In genomic region chr7:45470869-45471268, GRCm38 (mm10) we compare ENCODE assay signal across 9 mouse cellular contexts. TPM values are rescaled to one million over a fixed set of nuclear protein-coding genes. Genes with fewer than 3 reads are reported as not detected.
DNase-seq lines count a peak whose midpoint lies in the region; ATAC-seq lines count a peak whose summit lies in the region.
"Had no signal": no experiment of that assay in that cellular context is flagged by ENCODE, and none has a peak within 500 bp of the region (broad histone marks: within the 10 kb centered on the region; RNA-seq: fewer than 3 reads in every experiment).

No protein-coding gene starts in this region.

- intact Hi-C loops in left cerebral cortex, postnatal 14 days (cut with DNase I): loop anchor here (5.0 kb wide), 1 partner anchor 46 kb away; no protein-coding TSS in a partner anchor

- no peak overlapping the region for H3K4me2 ChIP-seq in kidney, embryonic 15.5 days

- no peak overlapping the region for H3K4me3 ChIP-seq in kidney, embryonic 15.5 days (replicated peaks)

- H3K4me1 ChIP-seq in kidney, embryonic 15.5 days: peaks cover 14% of the 10 kb centered on the region

- no peak for ATAC-seq in kidney, embryonic 15.5 days (replicated peaks; ENCODE audit: low FRiP score)

- peak; percentile 63 for DNase-seq in kidney, adult 11 months
- peak; percentile 74 for DNase-seq in ES-CJ7 (ENCODE audit: low read depth, low spot score)
- DNase-seq in adrenal gland, postnatal 14 days: peak; percentile 77
- DNase-seq in gastrocnemius, postnatal 10 days: peak; percentile 74
- DNase-seq in left cerebral cortex, postnatal 14 days (ENCODE audit: low spot score in 2 of 2): peak; percentile 87 to 89
- peak; percentile 88 for DNase-seq in naive thymus-derived CD4-positive, alpha-beta T cell, adult 2 months (ENCODE audit: low read depth)
- DNase-seq in thymus, postnatal 36 days: peak; percentile 54 to 72

- H3K27ac ChIP-seq in kidney, embryonic 15.5 days: no peak overlapping the region

- H3K9ac ChIP-seq in kidney, embryonic 15.5 days: no peak overlapping the region

- no peaks in the 10 kb centered on the region for H3K36me3 ChIP-seq in kidney, embryonic 15.5 days

- no peaks in the 10 kb centered on the region for H3K9me3 ChIP-seq in kidney, embryonic 15.5 days (replicated peaks)

- 8% methylated on average over 3 of the region's 3 CpGs for WGBS in kidney, embryonic 15.5 days

- no peaks in the 10 kb centered on the region for H3K27me3 ChIP-seq in kidney, embryonic 15.5 days

RNA-seq across cellular contexts. Expression of gene Bax, which starts 4.2 kb away (rescaled TPM):
- 184 and 195 TPM in 2 replicates for polyA plus RNA-seq in kidney, embryonic 15.5 days (2015; fragmentation: Nextera tagmentation; extraction: Ambion mirVana)
- total RNA-seq in adrenal gland, postnatal 14 days (2021): 54.4 and 60.0 TPM in 2 replicates
- total RNA-seq in gastrocnemius, postnatal 10 days (2021): 10 to 100 TPM; 29.4 to 29.6 TPM
- 10 to 100 TPM; 75.0 to 81.0 TPM for total RNA-seq in left cerebral cortex, postnatal 14 days (2021)

RNA-seq across cellular contexts. Expression of gene Tulp2, which starts 10.8 kb away (rescaled TPM):
- polyA plus RNA-seq in kidney, embryonic 15.5 days (2015; fragmentation: Nextera tagmentation; extraction: Ambion mirVana): 1.0 and 1.1 TPM in 2 replicates
- total RNA-seq in adrenal gland, postnatal 14 days (2021): 0.49 and 1.1 TPM in 2 replicates
- not detected for total RNA-seq in gastrocnemius, postnatal 10 days (2021)
- total RNA-seq in left cerebral cortex, postnatal 14 days (2021): not detected

RNA-seq across cellular contexts. Expression of gene Ftl1, which starts 11.2 kb away (rescaled TPM):
- 4,509 and 4,690 TPM in 2 replicates for polyA plus RNA-seq in kidney, embryonic 15.5 days (2015; fragmentation: Nextera tagmentation; extraction: Ambion mirVana)
- total RNA-seq in adrenal gland, postnatal 14 days (2021): 638 and 688 TPM in 2 replicates
- total RNA-seq in gastrocnemius, postnatal 10 days (2021): 100 to 1,000 TPM; 173 to 194 TPM
- total RNA-seq in left cerebral cortex, postnatal 14 days (2021): 100 to 1,000 TPM; 287 to 302 TPM

RNA-seq across cellular contexts. Expression of gene Gm45808, which starts 15.7 kb away (rescaled TPM):
- not detected in 2 replicates for polyA plus RNA-seq in kidney, embryonic 15.5 days (2015; fragmentation: Nextera tagmentation; extraction: Ambion mirVana)
- total RNA-seq in adrenal gland, postnatal 14 days (2021): 24.6 and 31.2 TPM in 2 replicates
- 1 to 10 TPM; 3.8 to 6.4 TPM for total RNA-seq in gastrocnemius, postnatal 10 days (2021)
- 1 to 10 TPM in 1 of 2 experiments, under 1 TPM in 1; 0.88 to 1.7 TPM for total RNA-seq in left cerebral cortex, postnatal 14 days (2021)
- polyA plus RNA-seq: lung, embryonic 16.5 days had no signal

RNA-seq across cellular contexts. Expression of gene Dhdh, which starts 17.7 kb away (rescaled TPM):
- polyA plus RNA-seq in kidney, embryonic 15.5 days (2015; fragmentation: Nextera tagmentation; extraction: Ambion mirVana): 3.3 and 3.5 TPM in 2 replicates
- total RNA-seq in adrenal gland, postnatal 14 days (2021): 46.8 and 54.1 TPM in 2 replicates
- 1 to 10 TPM; 8.8 to 9.5 TPM for total RNA-seq in gastrocnemius, postnatal 10 days (2021)
- total RNA-seq in left cerebral cortex, postnatal 14 days (2021): 1 to 10 TPM; 2.8 to 2.9 TPM
